Mouse (Mus musculus): Measurements from ENCODE around the gene Haus6.

- TF ChIP-seq POLR2A (IDR thresholded peaks at IDR 0.05; ENCODE audit: extremely low read depth, insufficient read depth, low read length) (no peak), CTCF (IDR thresholded peaks at IDR 0.05; ENCODE audit: low read depth, low read length) (no peak)
Measured at GRCm38 (mm10) chr4:86580591-86580990, 31.3 kb downstream of the Haus6 start.
